Mouse (Mus musculus) ES-Bruce4 (cell line): ENCODE data around the gene Ptprk.

Source experiments
- CTCF ChIP-seq: IDR thresholded peaks from one replicate; pipeline ENCODE4 v1.8.1; 2011; ENCODE audit warnings: low read depth, low read length
- EP300 ChIP-seq: IDR thresholded peaks from 2 replicates; pipeline ENCODE4 v1.6.1; 2011; ENCODE audit warnings: low read depth, low read length; ENCODE audit not compliant: insufficient read depth
- POLR2A ChIP-seq: IDR thresholded peaks from one replicate; pipeline ENCODE4 v1.8.1; 2011; ENCODE audit warnings: low read length; ENCODE audit not compliant: insufficient read depth

DNA sequence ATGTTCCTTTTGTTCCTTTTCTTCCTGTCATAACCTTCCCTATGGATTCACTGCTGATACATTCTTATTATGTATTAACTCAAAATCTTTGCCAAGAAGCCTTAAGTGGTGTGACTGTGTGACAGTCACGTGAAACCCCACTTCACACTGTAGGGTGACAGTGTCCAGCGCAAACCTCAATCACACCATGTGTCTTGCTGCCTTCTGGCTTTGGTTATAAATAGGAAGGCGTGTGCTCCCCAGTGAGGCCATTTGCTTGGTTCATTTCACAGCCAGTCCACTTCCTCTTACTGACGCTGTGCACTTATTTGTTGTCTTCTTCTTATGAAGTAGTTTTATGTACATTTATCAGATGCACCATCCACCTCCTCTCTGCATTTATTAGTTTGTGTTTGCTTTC is 53.8 kb downstream of the Ptprk start:
- no peak for TF ChIP-seq EP300
- no peak for TF ChIP-seq CTCF
- no peak for TF ChIP-seq POLR2A
